Mouse (Mus musculus) layer of hippocampus, postnatal 14 days (tissue): Measurements from ENCODE around the gene Tspan1. TPM values are rescaled to one million over a fixed set of nuclear protein-coding genes. Genes with fewer than 3 reads are reported as not detected.

Experiments
- DNase-seq, 2 experiments: peaks; one replicate each; pipeline ENCODE4 v3.0.0; 2021 to 2022; ENCODE audit warnings: low spot score in 2 of 2, mixed read lengths in 1 of 2
- long read RNA-seq, 2 experiments: library from polyadenylated mRNA; stranded (forward); transcript quantifications; one replicate each; pipeline ENCODE4 v2.0.0; 2021
- total RNA-seq, 2 experiments: library from RNA; stranded (reverse); gene quantifications; 2 replicates each; pipeline ENCODE4 v1.2.3; 2021

Gene Tspan1
- total RNA-seq: not detected
- long read RNA-seq, experiment 1: 0 reads
- long read RNA-seq, experiment 2, partial matches to known transcripts: 1 of 1 reads
- long read RNA-seq, experiment 2, other reads (novel, unspliced or antisense): 0 of 1 reads

DNA sequence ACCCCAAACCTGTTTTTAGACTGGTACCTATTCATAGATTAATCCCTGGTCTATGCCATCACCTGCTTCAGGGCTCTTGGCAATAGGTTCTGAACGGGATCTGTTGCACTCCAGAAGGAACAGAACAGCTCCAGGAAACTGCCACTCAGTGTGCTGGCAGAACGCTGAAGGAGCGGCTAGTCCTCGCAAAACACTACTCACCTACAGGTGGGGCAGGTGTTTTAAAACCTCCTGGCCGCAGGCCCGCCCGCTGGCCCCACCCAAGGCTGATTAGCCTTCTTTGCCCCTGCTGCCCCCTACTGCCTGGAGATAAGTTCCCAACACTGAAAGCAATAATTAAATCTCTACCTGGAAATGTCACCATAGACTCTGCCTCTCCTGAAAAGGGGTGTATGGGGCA lies at the start of gene Tspan1:
Tspan1 (minus strand) TSS at position 198 of the 400 bp plus-strand sequence.
- no peak for DNase-seq

DNA sequence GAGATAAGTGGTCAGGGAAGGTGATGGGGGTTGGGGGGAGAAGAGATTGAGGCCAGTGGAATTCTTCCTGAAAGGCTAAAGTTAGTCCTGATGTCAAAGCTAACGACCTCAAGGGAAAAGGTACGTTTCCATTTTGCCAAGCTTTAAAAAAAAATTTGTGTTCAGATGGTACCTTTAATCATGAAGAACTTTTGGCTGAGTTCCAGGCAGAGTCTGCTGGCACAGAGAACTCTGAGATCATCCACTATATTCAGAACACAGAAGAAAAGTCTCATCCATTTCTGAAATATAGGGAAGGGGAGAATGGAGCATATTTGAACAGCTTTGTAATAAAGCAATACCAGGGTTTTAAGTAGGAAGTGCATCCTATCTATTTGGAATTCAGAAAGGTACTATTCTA lies 49.6 kb upstream of the Tspan1 start:
- peak in 1 of 2 experiments; percentile 15 for DNase-seq

DNA sequence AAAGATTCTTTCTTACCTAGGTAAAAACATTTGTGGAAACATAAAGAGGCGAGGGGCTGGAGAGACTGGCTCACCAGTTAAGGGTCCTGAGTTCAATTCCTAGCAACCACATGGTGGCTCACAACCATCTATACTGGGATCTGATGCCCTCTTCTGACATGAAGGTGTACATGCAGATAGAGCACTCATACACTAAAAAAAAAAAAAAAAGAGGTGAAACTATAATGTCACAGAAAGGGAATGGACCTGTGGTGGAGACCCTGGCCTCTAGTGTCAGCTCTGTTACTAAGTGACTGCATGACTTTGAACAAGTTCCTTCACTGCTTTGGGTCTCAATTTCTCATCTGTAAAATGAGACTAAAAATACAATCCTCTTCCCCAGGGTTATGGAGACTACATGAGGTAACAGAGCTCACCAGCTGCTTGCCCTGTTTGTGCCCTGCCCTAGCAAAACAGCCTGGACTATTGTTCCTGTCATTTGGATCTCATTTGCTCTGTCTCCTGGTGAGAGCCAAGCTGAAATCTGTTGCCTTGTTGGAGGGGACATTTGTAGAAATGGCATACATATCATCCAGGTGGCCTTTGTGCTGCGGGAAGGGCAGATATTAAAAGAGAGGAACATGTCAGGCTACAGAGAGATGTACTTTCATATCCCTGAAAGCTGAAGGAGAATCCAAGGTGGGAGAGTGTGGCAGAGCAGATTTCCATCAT lies 48.6 kb upstream of the Tspan1 start:
- DNase-seq: no peak

DNA sequence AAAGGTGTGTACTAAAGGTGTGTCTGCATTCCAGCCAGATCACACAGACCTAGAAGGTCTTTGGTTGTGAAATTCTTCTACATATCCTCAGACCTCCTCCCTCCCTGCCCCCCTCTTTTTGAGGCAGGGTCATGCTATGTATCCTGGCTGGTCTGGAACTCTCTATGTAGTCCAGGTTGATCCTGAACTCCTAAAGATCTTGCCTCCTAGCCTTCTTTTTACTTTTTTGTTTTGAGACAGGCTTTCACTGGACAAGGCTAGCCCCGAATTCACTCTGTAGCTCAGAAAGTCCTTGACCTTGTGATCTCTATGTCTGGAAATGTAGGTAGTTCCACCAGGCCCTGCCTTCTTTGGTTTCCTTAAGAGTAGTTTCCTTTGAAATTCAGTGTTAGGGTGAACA lies 41.5 kb upstream of the Tspan1 start:
- DNase-seq: no peak

DNA sequence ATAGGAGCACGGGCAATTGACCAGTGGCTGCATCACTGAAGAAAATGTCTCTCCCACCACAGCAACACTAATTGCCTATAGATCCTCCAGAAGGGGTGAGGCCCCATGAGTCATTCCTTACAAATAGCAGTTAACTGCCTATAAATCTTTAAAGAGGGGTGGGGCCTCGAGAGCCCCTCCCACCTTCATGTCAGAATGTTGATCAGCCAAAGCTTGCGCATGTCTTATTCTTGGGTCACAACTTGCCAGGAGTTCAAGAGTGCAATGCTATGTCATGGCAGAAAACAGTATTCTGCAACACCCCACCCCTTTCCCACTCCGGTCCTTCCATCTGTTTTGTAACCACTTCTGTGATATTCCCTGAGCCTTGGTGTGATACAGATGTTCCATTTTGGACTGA lies 39.1 kb upstream of the Tspan1 start:
- no peak for DNase-seq

DNA sequence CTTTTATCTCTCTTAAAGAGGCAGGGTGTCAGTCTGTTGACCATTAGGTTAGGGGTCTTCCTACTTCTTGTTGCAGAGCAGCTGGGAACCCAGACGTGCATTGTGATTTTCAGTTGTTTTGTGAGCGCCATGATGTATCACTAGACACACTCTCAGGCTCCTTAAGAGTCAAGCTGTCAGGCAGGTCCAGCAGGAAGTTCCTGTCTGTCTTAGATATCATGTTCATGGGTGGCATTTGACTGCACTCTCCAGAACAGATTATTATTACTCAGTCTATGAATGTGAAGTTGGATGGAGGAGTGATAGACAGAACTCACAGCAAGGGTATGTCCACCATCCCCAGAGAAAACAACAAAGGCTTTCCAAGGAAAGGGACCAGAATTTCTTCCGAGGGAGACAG lies 37.0 kb upstream of the Tspan1 start:
- no peak for DNase-seq

DNA sequence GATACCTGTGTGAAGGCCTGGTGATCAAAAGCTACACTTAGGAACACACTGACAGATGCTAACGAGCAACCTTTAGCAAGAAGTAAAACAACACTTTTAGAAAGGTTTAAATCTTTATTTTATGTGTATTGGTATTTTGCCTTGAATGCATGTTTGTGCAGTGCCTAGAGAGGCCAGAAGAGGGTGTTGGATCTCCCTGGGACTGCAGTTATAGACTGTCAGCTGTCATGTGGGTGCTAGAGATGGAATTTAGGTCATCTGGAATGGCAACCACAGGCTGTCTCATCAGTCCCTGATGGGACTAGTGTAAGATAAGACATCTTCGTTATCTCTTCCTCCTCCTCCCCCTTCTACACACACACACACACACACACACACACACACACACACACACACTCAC lies 31.0 kb upstream of the Tspan1 start:
- no peak for DNase-seq

DNA sequence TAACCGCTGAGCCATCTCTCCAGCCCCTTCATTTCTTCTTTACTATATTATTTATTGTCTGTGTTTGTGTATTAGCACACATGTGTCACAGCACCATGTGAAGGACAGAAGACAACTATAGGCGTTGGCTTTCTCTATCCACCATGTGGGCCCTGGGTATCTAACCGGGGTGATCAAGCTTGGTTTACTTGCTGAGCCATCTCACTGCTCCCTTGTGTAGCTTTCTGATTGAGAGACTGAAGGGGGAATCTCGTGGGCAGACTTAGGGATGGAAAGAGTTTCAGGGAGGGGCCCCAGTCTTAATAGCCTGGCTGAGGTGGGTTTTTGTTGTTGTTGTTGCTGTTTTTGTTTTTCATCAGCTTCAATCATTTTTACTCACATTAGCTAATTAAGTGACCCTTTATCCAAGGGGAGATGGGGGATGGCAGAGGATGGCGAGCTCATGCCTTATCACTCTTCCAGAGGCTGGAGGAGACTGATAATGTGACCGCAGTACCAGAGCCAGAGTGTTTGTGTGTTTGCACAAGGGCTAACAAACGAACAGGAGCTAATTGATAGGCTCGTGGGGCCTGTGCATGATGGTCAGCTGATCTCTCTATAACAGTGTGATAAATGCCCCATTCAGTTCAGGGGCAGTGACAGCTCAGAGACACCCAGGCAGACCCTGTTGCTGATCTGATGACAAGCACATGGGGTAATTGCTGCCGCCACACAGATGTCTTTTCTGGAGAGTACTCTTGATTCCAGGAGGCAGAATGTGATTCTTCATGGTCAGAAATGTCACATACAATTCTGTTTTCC lies 26.4 kb upstream of the Tspan1 start:
- DNase-seq: no peak

DNA sequence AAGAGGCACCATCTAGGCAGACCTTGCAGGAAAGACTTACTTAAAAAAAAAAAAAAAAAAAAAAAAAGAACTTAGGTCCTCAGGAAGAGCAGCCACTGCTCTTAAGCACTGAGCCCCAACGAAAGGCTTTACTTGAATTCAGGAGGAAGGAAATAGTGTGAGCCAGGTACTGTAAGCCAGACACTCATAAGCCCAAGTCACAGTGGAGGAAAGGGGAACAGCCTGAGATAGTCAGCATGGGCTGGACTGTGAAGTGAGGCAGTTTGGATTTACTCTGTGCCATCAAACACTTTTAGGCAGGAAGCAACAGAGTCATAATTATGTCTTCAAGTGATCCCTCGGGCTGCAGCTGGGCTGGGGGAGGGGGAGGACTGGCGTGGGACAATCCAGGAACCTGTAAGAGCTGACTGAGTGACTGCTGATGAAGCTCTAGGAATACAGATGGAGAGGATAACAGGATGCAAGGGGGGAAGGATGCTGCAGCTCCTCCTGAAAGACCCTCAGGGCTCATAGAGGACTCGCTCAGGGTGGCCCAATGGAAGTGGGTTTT lies 25.0 kb upstream of the Tspan1 start:
- DNase-seq: no peak

DNA sequence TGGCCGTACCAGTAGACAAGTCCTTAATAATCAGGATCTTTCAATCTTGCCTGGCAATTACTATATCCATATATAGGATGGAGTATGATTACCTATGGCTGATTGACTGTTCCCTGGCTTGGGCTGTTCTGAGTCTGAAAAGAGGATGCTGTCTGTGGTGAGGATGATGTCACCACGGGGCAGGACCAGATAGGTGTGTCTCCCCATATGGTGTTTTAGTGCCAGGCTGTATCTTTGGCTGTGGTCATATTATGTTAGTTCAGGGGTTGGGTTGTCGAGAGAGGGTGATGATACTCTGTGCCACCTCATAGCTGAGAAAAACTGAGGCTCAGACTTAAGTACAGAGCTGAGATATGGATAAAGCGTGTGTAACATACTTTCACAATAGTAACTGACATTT lies 17.7 kb upstream of the Tspan1 start:
- no peak for DNase-seq

DNA sequence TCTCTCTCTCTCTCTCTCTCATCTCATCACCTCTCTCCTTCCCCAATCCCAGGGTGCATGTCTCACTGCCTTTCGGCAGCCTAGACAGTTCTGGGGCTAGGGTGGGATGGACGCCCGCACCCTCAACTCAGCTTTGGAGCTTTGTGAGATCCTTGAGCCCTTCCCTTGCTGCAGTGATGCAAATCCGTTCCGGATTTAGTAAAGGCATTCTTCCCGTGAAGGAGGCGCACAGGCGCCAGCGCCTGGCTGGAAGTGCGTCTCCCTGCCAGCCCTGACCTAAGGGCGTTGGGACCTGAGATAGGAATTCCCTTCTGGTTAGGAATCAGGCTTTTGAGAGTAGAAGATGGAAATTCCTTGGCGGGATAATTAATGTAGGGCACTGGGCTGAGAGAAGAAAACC lies 15.3 kb upstream of the Tspan1 start:
- DNase-seq: no peak

DNA sequence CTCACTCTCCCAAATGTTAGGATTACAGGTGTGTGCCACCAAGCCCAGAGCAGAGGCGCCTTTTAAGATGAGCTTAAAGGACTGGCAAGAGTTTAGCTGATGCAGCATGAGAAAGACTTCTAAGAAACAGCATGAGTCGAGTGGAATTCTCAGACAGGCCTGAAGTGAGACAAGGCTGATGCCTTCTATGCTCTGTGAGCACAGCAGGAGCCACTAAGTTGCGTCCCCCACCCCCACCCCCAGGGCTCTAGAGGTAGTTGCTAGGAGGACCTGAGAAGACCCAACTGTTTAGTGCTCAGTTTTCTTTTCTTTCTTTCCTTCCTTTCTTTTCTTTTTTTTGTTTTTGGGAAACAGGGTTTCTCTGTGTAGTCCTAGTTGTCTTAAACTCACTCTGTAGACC lies 14.7 kb upstream of the Tspan1 start:
- DNase-seq: no peak

- DNase-seq: no peak
Measured at GRCm38 (mm10) chr4:116177140-116177539, 9.7 kb upstream of the Tspan1 start.

- DNase-seq: peak; percentile 65 to 75
Measured at GRCm38 (mm10) chr4:116176543-116176988, 9.2 kb upstream of the Tspan1 start.

GRCm38 (mm10) chr4:116175711-116176542 lies 8.5 kb upstream of the Tspan1 start:
- peak in 1 of 2 experiments; percentile 36 for DNase-seq

- no peak for DNase-seq
Measured at GRCm38 (mm10) chr4:116175136-116175535, 7.7 kb upstream of the Tspan1 start.

DNA sequence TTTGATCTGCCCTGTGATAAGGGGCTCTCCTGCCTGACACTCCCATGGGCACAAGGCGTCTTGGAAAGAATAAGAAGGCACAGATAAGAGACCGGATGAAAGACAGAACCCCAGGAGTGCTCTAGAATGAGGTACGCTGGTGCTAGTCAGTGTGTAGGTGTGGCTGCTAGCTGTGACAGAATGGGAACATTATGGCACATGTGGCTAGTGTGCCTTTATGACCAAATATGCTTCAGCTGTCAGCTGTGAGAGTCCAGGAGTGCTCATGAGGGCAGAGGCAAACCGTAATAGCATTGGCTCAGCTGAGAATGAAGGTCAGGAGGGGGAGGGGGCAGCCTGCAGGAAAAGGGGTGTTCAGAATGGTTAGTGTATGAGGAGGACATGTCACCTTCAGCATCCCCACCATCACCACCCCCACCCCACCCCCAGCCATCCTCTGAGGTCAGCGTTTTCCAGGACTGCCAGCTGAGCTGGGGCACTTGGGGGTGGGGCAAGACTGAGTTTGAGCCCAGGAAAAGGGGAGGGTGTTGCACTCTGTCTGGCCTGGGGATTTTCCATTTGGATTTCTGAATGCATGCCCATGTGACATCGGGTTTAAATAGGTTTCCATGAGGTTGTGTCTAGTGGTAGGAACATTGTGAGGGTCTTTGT lies 7.2 kb upstream of the Tspan1 start:
- no peak for DNase-seq

- no peak for DNase-seq
Measured at GRCm38 (mm10) chr4:116173752-116174151, 6.4 kb upstream of the Tspan1 start.

GRCm38 (mm10) chr4:116173072-116173471 lies 5.7 kb upstream of the Tspan1 start, which contains the start of the genes 1700042G07Rik and Gm49337:
TSS of gene 1700042G07Rik (plus strand) at chr4:116173372.
TSS of gene Gm49337 (plus strand) at chr4:116173384.
- DNase-seq: no peak

DNA sequence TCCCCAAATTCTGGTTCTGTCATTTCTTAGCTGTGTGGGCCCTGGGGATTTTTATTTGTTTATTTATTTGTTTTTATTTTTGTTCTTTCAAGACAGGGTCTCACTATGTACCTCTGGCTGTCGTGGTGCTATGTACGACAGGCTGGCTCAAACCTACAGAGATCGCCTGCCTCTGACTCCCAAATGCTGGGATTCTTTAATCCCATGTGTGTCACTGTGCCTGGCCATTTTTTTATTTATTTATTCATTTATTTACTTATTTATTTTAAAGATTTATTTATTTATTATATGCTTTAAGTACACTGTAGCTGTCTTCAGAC lies 1.9 kb upstream of the Tspan1 start:
- no peak for DNase-seq
